Mouse (Mus musculus): ENCODE measurements at regions not wholly inside any gene's neighbourhood (a gene's known extent, or its start where the extent isn't known, plus 50 kb on each side); places are given as distances from the start of the nearest gene placed in this dataset.

GRCm38 (mm10) chr12:56275556-56276242, 70.0 kb downstream of the Mbip start:
- no peak for DNase-seq (ENCODE audit: low read depth, low spot score)
- 42% methylated on average over 17 of the region's 17 CpGs for WGBS

DNA sequence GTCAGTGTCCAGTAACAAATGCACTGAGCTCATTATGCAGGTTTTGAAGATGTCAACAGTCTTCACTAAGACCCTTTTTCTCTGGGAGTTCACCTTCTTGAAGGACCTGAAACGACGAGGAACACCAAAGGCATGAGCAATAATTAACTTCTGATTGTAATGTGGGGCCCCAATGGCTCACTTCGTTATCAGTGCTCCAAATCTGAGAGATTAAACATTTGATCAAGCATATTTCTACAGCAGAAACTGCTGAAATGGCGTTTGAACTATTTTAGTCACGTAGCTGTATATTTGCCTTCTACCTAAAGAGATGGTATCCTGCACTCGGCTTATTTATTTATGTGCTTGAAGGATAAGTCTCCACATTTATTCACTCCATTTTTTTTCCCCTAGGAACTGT, 80.6 kb downstream of the Mbip start:
- WGBS = 31% methylated on average over 6 of the region's 6 CpGs
- no peak for DNase-seq (ENCODE audit: low read depth, low spot score)

DNA sequence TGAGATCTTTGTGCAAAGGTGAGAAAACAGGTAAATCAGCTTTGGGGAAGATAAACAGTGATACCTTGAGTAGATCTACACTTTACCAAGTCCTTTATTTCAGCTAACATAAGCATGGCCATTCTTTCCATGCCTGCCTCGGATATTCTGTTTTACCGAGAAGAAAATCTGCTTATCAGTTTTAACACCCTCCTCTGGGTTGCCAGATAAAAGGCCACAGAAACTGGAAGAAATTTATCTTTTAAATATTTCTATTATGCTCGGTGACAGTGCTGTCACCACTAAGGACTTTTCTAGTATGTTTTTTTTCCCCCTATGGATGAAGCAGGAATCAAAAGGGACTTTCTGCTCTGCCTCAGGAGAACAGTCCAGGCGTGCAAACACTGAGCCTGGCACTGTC, 84.2 kb downstream of the Mbip start:
- 70% methylated on average over 4 of the region's 4 CpGs for WGBS

GRCm38 (mm10) chr12:56258401-56259050, 87.2 kb downstream of the Mbip start:
- WGBS = 78% methylated on average over 14 of the region's 14 CpGs
- no peak for DNase-seq (ENCODE audit: low read depth, low spot score)

More for the DNA sequence above, 84.2 kb downstream of the Mbip start:
- DNase-seq (ENCODE audit: low read depth, low spot score) = no peak

DNA sequence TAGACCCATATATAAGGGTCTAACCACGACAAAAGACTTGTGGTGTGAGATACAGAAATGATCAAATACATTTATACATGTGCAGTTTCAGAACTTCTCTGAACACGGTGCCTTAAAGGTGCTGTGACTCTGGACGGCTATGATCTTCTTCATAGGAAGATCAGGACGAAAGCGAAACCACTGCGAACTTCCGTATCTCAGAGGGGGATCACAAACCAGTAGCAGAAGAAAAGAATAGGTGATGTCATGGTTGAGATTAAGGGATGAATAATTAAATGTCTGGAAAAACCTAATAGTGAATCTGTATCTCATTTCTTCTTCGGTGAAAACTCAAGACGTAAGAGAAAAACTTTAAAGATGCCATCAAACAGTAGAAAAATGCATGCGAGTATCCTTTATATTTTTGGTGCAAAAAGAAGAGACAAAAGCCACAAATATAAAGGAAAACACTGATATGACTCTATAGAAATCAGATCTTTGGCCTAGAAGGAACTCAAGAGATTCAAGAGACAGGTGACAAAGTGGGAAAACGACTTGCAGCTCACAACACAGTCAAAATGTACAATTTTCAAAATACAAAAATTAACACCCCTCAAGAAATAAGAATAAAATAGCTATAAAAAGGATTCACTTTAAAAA, 89.3 kb downstream of the Mbip start:
- WGBS = 86% methylated on average over 11 of the region's 11 CpGs
- DNase-seq (ENCODE audit: low read depth, low spot score) = no peak

DNA sequence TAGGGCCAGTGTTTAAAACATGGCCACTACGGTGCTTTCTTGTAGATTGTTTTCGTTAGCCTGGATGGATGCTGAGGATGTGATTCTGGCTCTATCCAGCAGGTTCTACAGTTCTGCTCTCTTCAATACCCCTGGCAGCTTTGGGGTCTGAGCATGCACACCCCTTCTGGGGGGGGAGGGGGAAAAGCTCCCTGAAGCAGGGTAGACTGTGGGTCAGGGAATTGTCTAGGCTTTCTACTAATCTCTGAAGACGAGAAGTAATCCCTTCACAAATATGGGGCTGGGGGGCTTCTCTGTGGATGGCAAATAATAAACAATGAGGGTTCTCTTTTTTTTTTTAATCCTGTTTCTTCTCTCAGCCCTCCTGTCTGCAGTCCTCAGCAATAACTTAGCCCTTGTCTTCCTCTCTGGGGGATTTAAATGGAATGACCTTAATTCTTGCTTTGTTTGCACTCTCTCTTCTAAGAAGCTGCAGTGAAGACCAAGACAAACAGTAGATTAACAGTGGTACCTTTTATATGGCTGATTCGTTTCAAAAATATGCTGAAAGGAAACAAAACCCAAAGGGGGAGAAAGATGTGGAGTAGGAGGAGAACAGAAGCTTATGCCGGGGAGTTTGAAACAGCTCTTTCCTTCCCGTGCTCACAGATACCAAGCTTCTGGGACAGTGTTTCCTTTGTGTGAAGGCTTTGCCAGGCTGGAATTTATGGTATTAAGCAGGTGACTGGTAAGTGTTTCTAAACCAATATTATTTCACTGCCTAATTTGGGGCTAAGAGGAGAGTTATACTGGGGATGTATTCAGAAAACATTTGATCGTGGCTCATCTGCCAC, 92.9 kb downstream of the Mbip start:
- WGBS = 33% methylated on average over 7 of the region's 7 CpGs

GRCm38 (mm10) chr12:56250262-56250661, 95.4 kb downstream of the Mbip start:
- DNase-seq (ENCODE audit: low read depth, low spot score) = no peak
- WGBS = 17% methylated on average over 3 of the region's 3 CpGs

More for the DNA sequence above, 92.9 kb downstream of the Mbip start:
- DNase-seq (ENCODE audit: low read depth, low spot score) = no peak

- DNase-seq (ENCODE audit: low read depth, low spot score) = no peak
- WGBS = 89% methylated on average over 7 of the region's 7 CpGs
Measured at GRCm38 (mm10) chr12:56246406-56246805, 99.3 kb downstream of the Mbip start.

DNA sequence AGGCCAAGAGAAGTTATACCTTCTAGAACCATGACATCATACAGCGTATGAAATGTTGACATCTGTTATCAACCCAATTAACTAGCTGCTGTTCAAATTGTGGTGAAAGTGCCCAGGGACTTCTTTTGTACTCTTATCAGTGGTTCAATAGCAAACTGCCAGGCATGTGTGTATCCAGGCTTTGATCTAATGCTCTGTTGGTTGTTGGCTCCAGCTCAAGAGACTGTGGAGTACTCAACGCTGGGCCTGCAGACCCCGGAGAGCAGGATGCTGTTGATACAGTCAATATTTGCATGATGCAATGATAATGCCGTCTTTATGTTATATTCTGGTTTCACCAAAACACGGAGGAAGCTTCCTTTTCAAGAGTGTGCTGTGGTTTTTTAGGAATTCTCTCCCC, 102.9 kb downstream of the Mbip start:
- no peak for DNase-seq (ENCODE audit: low read depth, low spot score)
- 33% methylated on average over 5 of the region's 5 CpGs for WGBS

DNA sequence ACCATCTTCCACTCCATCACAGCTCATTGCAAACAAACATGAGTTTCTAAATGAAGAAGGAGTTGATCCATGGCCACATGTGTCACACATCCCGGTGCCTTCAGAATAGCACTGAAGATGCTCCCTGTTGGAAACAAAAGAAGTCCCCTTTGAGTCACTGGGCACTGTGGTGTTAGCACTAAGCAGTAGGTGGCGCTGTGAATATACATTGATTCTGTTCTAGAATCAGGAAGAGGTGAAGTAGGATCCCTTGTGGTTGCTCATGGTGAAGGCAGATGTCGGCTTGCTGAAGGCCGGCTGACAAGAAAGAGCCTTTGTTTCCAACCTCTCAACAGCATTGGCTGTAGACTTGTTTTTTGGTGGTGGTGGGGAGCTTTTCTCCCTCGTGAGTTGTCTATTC, 104.0 kb downstream of the Mbip start:
- no peak for DNase-seq (ENCODE audit: low read depth, low spot score)

DNA sequence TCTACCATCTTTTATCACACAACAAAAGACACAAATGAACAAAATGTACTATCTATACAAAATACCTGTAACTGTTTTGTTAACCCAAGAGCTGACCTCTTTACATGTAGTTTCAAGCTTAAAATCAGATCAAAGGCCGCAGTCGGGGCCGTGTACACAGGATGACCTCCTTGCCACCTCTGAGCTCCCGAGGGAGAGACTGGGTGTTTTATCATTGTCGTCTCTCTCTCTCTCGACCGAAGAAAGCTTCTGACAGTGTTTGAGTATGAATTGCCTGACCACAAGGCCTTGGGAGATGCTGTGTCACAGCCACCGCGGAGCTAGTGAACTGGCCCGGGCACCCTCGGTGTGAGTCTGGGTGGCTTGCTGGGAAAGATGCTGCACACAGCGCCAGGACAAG, 105.5 kb downstream of the Mbip start:
- 33% methylated on average over 12 of the region's 12 CpGs for WGBS
- no peak for DNase-seq (ENCODE audit: low read depth, low spot score)

More for the DNA sequence above, 104.0 kb downstream of the Mbip start:
- WGBS = 35% methylated on average over 5 of the region's 5 CpGs

DNA sequence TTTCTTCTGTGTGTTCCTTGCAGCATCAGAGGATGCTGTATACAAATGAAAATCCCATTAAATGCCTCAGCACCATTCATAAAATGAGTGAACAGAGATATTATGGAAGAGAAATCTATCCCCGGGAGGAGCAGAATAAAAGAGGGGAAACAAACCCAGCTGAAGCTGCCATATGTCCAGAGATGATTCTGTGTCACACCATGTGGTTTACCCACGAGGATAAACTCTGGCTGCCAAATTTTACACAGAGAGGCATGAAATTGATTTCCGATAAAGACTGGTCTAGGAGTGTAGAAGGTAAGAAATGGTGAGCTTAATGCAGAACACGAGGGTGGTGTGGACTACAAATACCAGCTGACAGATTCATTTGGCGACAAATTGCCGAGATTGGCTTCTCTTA, 111.1 kb downstream of the Mbip start:
- no peak for DNase-seq (ENCODE audit: low read depth, low spot score)
- 83% methylated on average over 6 of the region's 6 CpGs for WGBS

DNA sequence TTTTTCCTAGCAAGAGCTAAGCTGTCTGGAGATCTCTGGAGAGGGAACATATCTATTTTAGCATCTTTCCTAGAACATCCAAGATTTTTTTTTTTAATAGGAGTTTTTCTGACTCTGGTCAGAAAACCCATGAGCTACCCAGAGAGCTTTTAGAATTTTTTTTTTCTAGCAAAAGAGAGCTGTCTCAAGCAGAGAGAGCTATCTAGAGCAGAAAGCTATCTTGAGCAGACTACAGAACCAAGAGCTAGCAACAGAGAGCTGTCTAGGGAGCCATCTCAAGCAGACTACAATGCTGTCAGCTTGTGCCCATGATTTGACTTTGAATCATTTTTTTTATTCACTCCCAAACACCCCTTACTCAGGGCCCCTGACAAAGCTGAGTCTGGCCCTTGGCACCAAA, 112.5 kb downstream of the Mbip start:
- DNase-seq (ENCODE audit: low read depth, low spot score) = no peak

GRCm38 (mm10) chr12:56224142-56224895, 121.4 kb downstream of the Mbip start:
- 27% methylated on average over 3 of the region's 3 CpGs for WGBS
- no peak for DNase-seq (ENCODE audit: low read depth, low spot score)

DNA sequence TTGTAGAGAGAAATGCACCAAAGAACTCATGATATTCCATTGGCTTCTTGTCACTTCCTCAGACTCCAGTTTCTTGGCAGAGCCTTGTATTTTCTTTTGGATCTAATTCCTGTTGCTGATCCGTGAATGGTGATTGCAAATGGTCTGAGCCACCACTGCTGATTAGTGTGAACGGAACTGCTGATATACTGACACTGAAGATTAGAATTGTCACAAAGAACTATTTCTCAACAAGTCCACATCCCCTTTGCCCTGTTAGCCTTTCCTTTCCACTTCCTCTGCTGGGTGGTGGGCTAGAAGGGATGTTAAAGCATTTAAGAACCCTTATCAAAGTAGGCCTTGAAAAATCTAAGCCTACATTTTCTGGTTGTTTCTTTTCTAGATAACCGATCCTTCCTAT, 152.2 kb downstream of the Mbip start:
- WGBS = 86% methylated on average over 3 of the region's 3 CpGs
- no peak for DNase-seq (ENCODE audit: low read depth, low spot score)

GRCm38 (mm10) chr12:56189562-56189961, 156.1 kb downstream of the Mbip start:
- no peak for DNase-seq (ENCODE audit: low read depth, low spot score)
- 91% methylated on average over 12 of the region's 12 CpGs for WGBS

DNA sequence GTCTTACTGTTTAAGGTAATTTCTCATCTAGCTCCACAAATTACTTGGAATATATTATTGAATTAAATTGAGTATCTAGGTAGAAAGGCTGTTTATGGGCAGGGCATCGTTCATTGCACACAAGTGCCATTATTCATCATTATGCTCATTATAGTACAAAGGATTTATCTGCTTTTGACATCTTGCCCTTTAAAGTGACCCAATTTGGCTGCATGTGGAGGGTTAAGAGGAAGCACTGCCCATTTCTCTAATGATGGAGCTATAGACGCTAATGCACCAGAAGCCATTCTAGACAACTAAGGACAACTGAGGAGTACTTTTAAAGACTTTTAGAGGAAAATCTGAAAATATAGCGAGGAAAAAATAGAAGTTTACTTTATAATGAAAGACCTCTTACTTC, 185.0 kb downstream of the Mbip start:
- WGBS = 83% methylated on average over 3 of the region's 3 CpGs
- no peak for DNase-seq (ENCODE audit: low read depth, low spot score)

DNA sequence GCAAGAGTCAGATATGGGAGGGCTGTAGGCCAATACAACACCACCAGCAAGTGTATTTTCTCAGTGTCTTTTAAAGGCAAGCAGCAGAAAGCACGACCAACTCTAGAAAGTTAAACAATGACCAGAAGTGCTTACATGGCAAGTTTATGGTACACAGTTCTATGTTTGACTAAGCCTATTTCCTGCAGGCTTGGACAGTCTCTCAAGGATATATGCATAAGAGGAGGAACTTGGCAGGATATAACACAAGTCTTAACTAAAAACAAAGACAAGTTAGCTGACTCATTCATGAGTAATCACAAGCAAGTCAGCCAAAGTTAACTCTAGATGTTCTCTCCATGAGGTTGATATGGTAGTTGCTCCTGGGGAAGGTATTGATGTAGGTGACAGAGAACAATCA, 201.3 kb downstream of the Mbip start:
- 0% methylated on average over 1 of the region's 1 CpGs for WGBS
- peak; percentile 87 for DNase-seq (ENCODE audit: low read depth, low spot score)

DNA sequence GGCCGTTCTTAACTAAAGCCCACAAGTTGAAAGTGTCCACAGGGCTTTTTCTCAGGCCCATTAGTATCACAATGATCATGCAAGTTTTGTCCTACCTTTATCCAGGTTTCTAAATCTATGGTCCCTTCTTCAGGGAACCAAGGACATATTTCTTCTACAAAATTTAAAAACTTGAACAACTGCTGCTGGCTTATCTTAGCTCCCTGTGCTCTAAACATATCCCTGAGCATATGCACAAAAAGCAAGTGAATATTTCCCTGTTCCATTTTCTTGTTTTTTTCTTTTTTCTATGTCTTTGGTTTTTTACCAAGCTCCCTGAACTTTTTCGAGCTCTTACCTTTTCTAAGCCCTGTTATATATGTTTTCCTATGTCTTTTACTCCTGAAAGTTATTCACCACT, 201.9 kb downstream of the Mbip start:
- 42% methylated on average over 2 of the region's 2 CpGs for WGBS
- no peak for DNase-seq (ENCODE audit: low read depth, low spot score)

DNA sequence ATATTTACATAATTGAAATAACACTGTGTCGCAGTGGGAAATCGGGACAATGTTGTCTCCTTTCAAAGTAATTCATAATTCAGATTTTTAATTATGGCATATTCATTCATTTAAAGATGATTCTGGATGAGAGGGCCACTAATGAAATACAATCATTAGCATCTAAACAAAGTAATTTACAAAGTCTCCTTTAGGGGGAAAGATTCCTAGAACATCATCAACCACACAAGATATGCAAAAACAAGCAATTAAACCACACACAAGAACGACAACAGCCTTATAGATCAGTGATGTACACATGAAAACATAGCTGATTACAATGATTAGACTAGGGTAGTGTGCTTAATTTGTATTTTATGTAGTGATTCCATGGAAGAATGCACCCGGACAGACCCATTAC, 231.2 kb downstream of the Mbip start:
- DNase-seq (ENCODE audit: low read depth, low spot score) = no peak
- WGBS = 83% methylated on average over 4 of the region's 4 CpGs

All from large intestine, adult 2 months (tissue).